Mouse (Mus musculus) liver, postnatal 0 days (tissue): ENCODE measurements around the gene Ptpn14. TPM values are rescaled to one million over a fixed set of nuclear protein-coding genes. Genes with fewer than 3 reads are reported as not detected.

Source experiments
- ATAC-seq: fragments of 200-750 bp; cut with Nextera tagmentation; 2 replicates; pipeline ENCODE4 v1.8.0; 2017; ENCODE audit warnings: mild to moderate bottlenecking, moderate library complexity
- DNase-seq: peaks from one replicate; pipeline ENCODE4 v3.0.0-alpha.2; 2016
- H3K27ac ChIP-seq: fragments of 300-500 bp; sonication (generic); 2 replicates; pipeline ENCODE4 v1.5.1; 2014; ENCODE audit warnings: antibody characterized with exemption, moderate library complexity, mild to moderate bottlenecking, low read depth
- H3K27me3 ChIP-seq: fragments of 300-500 bp; sonication (generic); 2 replicates; pipeline ENCODE4 v1.6.1; 2014; ENCODE audit warnings: low read length, control low read depth, mixed read lengths; ENCODE audit not compliant: insufficient read depth
- H3K36me3 ChIP-seq: fragments of 300-500 bp; sonication (generic); replicated peaks from 2 replicates; pipeline ENCODE4 v1.6.1; 2014; ENCODE audit warnings: mild to moderate bottlenecking, control low read depth, low read length, moderate library complexity, mixed read lengths; ENCODE audit not compliant: insufficient read depth
- H3K4me1 ChIP-seq: fragments of 300-500 bp; sonication (generic); 2 replicates; pipeline ENCODE4 v1.6.1; 2014; ENCODE audit warnings: antibody characterized with exemption, mild to moderate bottlenecking, control low read depth; ENCODE audit not compliant: insufficient read depth
- H3K4me2 ChIP-seq: fragments of 300-500 bp; sonication (generic); 2 replicates; pipeline ENCODE4 v1.6.1; 2014; ENCODE audit warnings: low read depth, mild to moderate bottlenecking, low read length, moderate library complexity, mixed read lengths
- H3K4me3 ChIP-seq: fragments of 300-500 bp; sonication (generic); 2 replicates; pipeline ENCODE4 v1.5.1; 2014; ENCODE audit warnings: low read depth, low read length
- H3K9ac ChIP-seq: fragments of 300-500 bp; sonication (generic); replicated peaks from 2 replicates; pipeline ENCODE4 v1.6.1; 2014; ENCODE audit warnings: mild to moderate bottlenecking, moderate library complexity
- H3K9me3 ChIP-seq: fragments of 300-500 bp; sonication (generic); 2 replicates; pipeline ENCODE4 v1.6.1; 2016; ENCODE audit warnings: mild to moderate bottlenecking, control low read depth, low read length, mixed read lengths
- CTCF ChIP-seq: sonication (generic); IDR thresholded peaks from 2 replicates; pipeline ENCODE4 v1.5.1; 2016; ENCODE audit warnings: antibody characterized with exemption, low read depth
- EP300 ChIP-seq: IDR thresholded peaks from 2 replicates; pipeline ENCODE4 v1.6.1; 2016; ENCODE audit warnings: antibody characterized with exemption, low read depth, mild to moderate bottlenecking
- WGBS: fragments of 180-500 bp; shearing (Covaris S2); extraction: QIAGEN DNeasy Blood & Tissue Kit; methylation state at CpG from one replicate; pipeline ENCODE4 v1.1.7; 2014; ENCODE audit not compliant: insufficient replicate concordance; 5-methylcytosine and 5-hydroxymethylcytosine counted together
- polyA plus RNA-seq: library from polyadenylated mRNA; unstranded; fragments of >200 nt; fragmentation: Nextera tagmentation; extraction: Ambion mirVana; gene quantifications from 2 replicates; pipeline ENCODE4 v1.2.1, GENCODE M21; 2015

Gene Ptpn14
- polyA plus RNA-seq, 1 experiment from 2014 or later = 0.33 TPM

- H3K4me2 ChIP-seq = no peak overlapping the region
- no peak overlapping the region for H3K4me3 ChIP-seq
- no peak overlapping the region for H3K9ac ChIP-seq
- H3K9me3 ChIP-seq = no peaks in the 10 kb centered on the region
- 0 out of 2 replicates have a peak, but pooled peaks cover 2% of the 10 kb centered on the region for H3K27me3 ChIP-seq
- WGBS = 82% methylated on average over 8 of the region's 8 CpGs
- DNase-seq = no peak
- H3K4me1 ChIP-seq = 0 out of 2 replicates have a peak, but pooled peaks cover 4% of the 10 kb centered on the region
- ATAC-seq = no peak
- H3K36me3 ChIP-seq = no peaks in the 10 kb centered on the region
- no peak for TF ChIP-seq EP300
- no peak for TF ChIP-seq CTCF
- H3K27ac ChIP-seq = no peak overlapping the region
Observed at GRCm38 (mm10) chr1:189709001-189709400, 19.1 kb upstream of the Ptpn14 start.

- no peaks in the 10 kb centered on the region for H3K36me3 ChIP-seq
- H3K4me3 ChIP-seq = no peak overlapping the region
- H3K9ac ChIP-seq = no peak overlapping the region
- H3K27me3 ChIP-seq = no peaks in the 10 kb centered on the region
- 41% methylated on average over 19 of the region's 19 CpGs for WGBS
- ATAC-seq (no peak), DNase-seq (no peak)
- no peak overlapping the region for H3K27ac ChIP-seq
- no peaks in the 10 kb centered on the region for H3K4me1 ChIP-seq
- peaks cover 4% of the 10 kb centered on the region; the same call in 1 of the 2 replicates for H3K9me3 ChIP-seq
- TF ChIP-seq CTCF (no peak), EP300 (no peak)
- H3K4me2 ChIP-seq = no peak overlapping the region
Observed at GRCm38 (mm10) chr1:189715915-189716797, 11.9 kb upstream of the Ptpn14 start.

GRCm38 (mm10) chr1:189717546-189717945 is 10.5 kb upstream of the Ptpn14 start:
- DNase-seq (no peak), ATAC-seq (no peak)
- H3K36me3 ChIP-seq = no peaks in the 10 kb centered on the region
- H3K9ac ChIP-seq = no peak overlapping the region
- H3K27me3 ChIP-seq = no peaks in the 10 kb centered on the region
- H3K9me3 ChIP-seq = peaks cover 4% of the 10 kb centered on the region; the same call in 1 of the 2 replicates
- H3K27ac ChIP-seq = no peak overlapping the region
- TF ChIP-seq EP300 = no peak
- TF ChIP-seq CTCF = no peak
- no peak overlapping the region for H3K4me2 ChIP-seq
- WGBS = 81% methylated on average over 11 of the region's 11 CpGs
- no peak overlapping the region for H3K4me3 ChIP-seq
- H3K4me1 ChIP-seq = no peaks in the 10 kb centered on the region

GRCm38 (mm10) chr1:189718600-189718999 is 9.5 kb upstream of the Ptpn14 start:
- no peak for ATAC-seq
- WGBS = 59% methylated on average over 5 of the region's 5 CpGs
- DNase-seq = no peak

GRCm38 (mm10) chr1:189726121-189726520 is 1.9 kb upstream of the Ptpn14 start:
- 74% methylated on average over 4 of the region's 4 CpGs for WGBS
- TF ChIP-seq EP300 (no peak), CTCF (no peak)
- peaks cover 44% of the 10 kb centered on the region for H3K27me3 ChIP-seq
- no peak overlapping the region for H3K4me3 ChIP-seq
- ATAC-seq (no peak), DNase-seq (no peak)
- H3K4me1 ChIP-seq = no peaks in the 10 kb centered on the region
- H3K9ac ChIP-seq = no peak overlapping the region
- H3K36me3 ChIP-seq = no peaks in the 10 kb centered on the region
- no peak overlapping the region for H3K4me2 ChIP-seq
- no peaks in the 10 kb centered on the region for H3K9me3 ChIP-seq
- no peak overlapping the region for H3K27ac ChIP-seq

More at GRCm38 (mm10) chr1:189718600-189718999, 9.5 kb upstream of the Ptpn14 start:
- Histone ChIP-seq H3K27ac (no peak overlapping the region), H3K4me3 (no peak overlapping the region), H3K9ac (no peak overlapping the region), H3K27me3 (no peaks in the 10 kb centered on the region), H3K4me2 (no peak overlapping the region), H3K36me3 (no peaks in the 10 kb centered on the region), H3K9me3 (peaks cover 4% of the 10 kb centered on the region; the same call in 1 of the 2 replicates), H3K4me1 (no peaks in the 10 kb centered on the region)
- TF ChIP-seq CTCF (no peak), EP300 (no peak)

GRCm38 (mm10) chr1:189727346-189727883 is 653 bp upstream of the Ptpn14 start:
- DNase-seq (peak; percentile 35), ATAC-seq (peak; percentile 35)
- H3K9me3 ChIP-seq = no peaks in the 10 kb centered on the region
- peak overlapping the region; percentile 56 for H3K4me3 ChIP-seq
- TF ChIP-seq CTCF = no peak
- TF ChIP-seq EP300 = no peak
- peaks cover 44% of the 10 kb centered on the region for H3K27me3 ChIP-seq
- WGBS = 6% methylated on average over 22 of the region's 22 CpGs
- H3K27ac ChIP-seq = peak overlapping the region; percentile 72
- no peaks in the 10 kb centered on the region for H3K36me3 ChIP-seq
- peak overlapping the region; percentile 74 for H3K4me2 ChIP-seq
- no peaks in the 10 kb centered on the region for H3K4me1 ChIP-seq
- H3K9ac ChIP-seq = 0 out of 2 replicates have a peak overlapping the region, but pooled peaks have one; percentile 21
